Mouse (Mus musculus): ENCODE measurements around the gene Rtn4r.

- TF ChIP-seq GATA1 (IDR thresholded peaks at IDR 0.05; ENCODE audit: low read depth, low read length) (no peak), TAL1 (IDR thresholded peaks at IDR 0.05; ENCODE audit: low read length) (no peak), USF1 (IDR thresholded peaks at IDR 0.05; ENCODE audit: low read depth, low read length) (no peak), HCFC1 (IDR thresholded peaks at IDR 0.05; ENCODE audit: low read depth, low read length) (no peak), ZNF384 (IDR thresholded peaks at IDR 0.05; ENCODE audit: low read depth, low read length) (no peak), EP300 (IDR thresholded peaks at IDR 0.05; ENCODE audit: low read depth in 1 of 2, low read length in 2 of 2) (no peak), CTCF (IDR thresholded peaks at IDR 0.05 in 2 of 3, conservative IDR thresholded peaks at IDR 0.05 in 1 of 3; ENCODE audit: control insufficient read depth in 1 of 3, insufficient read depth in 1 of 3, low read depth in 2 of 3, low read length in 3 of 3, poor library complexity in 1 of 3, severe bottlenecking in 1 of 3) (no peak), JUND (IDR thresholded peaks at IDR 0.05; ENCODE audit: low read depth, low read length) (no peak), E2F4 (IDR thresholded peaks at IDR 0.05; ENCODE audit: borderline replicate concordance, low read depth, low read length) (no peak), POLR2A (IDR thresholded peaks at IDR 0.05; ENCODE audit: control insufficient read depth in 1 of 2, insufficient read depth in 1 of 2, low read depth in 1 of 2, low read length in 2 of 2, poor library complexity in 1 of 2) (no peak), NELFE (IDR thresholded peaks at IDR 0.05; ENCODE audit: low read depth, low read length) (no peak), POLR2AphosphoS5 (IDR thresholded peaks at IDR 0.05; ENCODE audit: borderline replicate concordance, low read depth, low read length) (no peak)
Observed at GRCm38 (mm10) chr16:18152769-18153445, 25.5 kb downstream of the Rtn4r start.
